Mouse (Mus musculus) midbrain, embryonic 11.5 days (tissue): ENCODE results near the gene Coro2a. TPM values are rescaled to one million over a fixed set of nuclear protein-coding genes. Genes with fewer than 3 reads are reported as not detected.
A peak's percentile ranks its signal among the peaks of the same experiment; 100 is the strongest.
"Not testable (repeated sequence)": the region's sequence is repeated elsewhere in the genome, so short reads cannot be mapped to it uniquely, and the experiment has no call there.

ENCODE experiments used
- ATAC-seq: fragments of 200-750 bp; cut with Nextera tagmentation; 2 replicates; pipeline ENCODE4 v1.8.0; 2017; ENCODE audit warnings: moderate TSS enrichment, moderate library complexity; ENCODE audit not compliant: low FRiP score
- DNase-seq: peaks from one replicate; pipeline ENCODE4 v3.0.0; 2015; ENCODE audit warnings: low spot score; ENCODE audit errors: missing footprints
- H3K27ac ChIP-seq: fragments of 300-500 bp; sonication (generic); 2 replicates; pipeline ENCODE4 v1.5.1; 2014; ENCODE audit warnings: low read depth, low read length
- H3K27me3 ChIP-seq: fragments of 300-500 bp; sonication (generic); 2 replicates; pipeline ENCODE4 v1.6.1; 2014; ENCODE audit warnings: mild to moderate bottlenecking, low read length, moderate library complexity, mixed read lengths; ENCODE audit not compliant: control insufficient read depth, insufficient read depth
- H3K36me3 ChIP-seq: fragments of 300-500 bp; sonication (generic); 2 replicates; pipeline ENCODE4 v1.6.1; 2014; ENCODE audit warnings: mild to moderate bottlenecking, low read length, moderate library complexity, mixed read lengths; ENCODE audit not compliant: control insufficient read depth, insufficient read depth
- H3K4me1 ChIP-seq: fragments of 300-500 bp; sonication (generic); 2 replicates; pipeline ENCODE4 v1.6.1; 2014; ENCODE audit warnings: low read length; ENCODE audit not compliant: control insufficient read depth, insufficient read depth
- H3K4me2 ChIP-seq: fragments of 300-500 bp; sonication (generic); 2 replicates; pipeline ENCODE4 v1.6.1; 2014; ENCODE audit warnings: mild to moderate bottlenecking, moderate library complexity
- H3K4me3 ChIP-seq: fragments of 300-500 bp; sonication (generic); 2 replicates; pipeline ENCODE4 v1.5.1; 2014; ENCODE audit warnings: low read depth, low read length
- H3K9ac ChIP-seq: fragments of 300-500 bp; sonication (generic); 2 replicates; pipeline ENCODE4 v1.6.1; 2014; ENCODE audit warnings: low read length
- H3K9me3 ChIP-seq: fragments of 300-500 bp; sonication (generic); 2 replicates; pipeline ENCODE4 v1.6.1; 2016; ENCODE audit warnings: low read length; ENCODE audit not compliant: control insufficient read depth
- WGBS: fragments of 180-500 bp; shearing (Covaris S2); extraction: QIAGEN DNeasy Blood & Tissue Kit; methylation state at CpG from one replicate; pipeline ENCODE4 v1.1.7; 2014; 5-methylcytosine and 5-hydroxymethylcytosine counted together
- polyA plus RNA-seq: library from polyadenylated mRNA; unstranded; fragments of >200 nt; fragmentation: Nextera tagmentation; extraction: Ambion mirVana; gene quantifications from 2 replicates; pipeline ENCODE4 v1.2.1, GENCODE M21; 2014

Coro2a gene
- polyA plus RNA-seq, 1 experiment from 2014 or later = 2.2 TPM

DNA sequence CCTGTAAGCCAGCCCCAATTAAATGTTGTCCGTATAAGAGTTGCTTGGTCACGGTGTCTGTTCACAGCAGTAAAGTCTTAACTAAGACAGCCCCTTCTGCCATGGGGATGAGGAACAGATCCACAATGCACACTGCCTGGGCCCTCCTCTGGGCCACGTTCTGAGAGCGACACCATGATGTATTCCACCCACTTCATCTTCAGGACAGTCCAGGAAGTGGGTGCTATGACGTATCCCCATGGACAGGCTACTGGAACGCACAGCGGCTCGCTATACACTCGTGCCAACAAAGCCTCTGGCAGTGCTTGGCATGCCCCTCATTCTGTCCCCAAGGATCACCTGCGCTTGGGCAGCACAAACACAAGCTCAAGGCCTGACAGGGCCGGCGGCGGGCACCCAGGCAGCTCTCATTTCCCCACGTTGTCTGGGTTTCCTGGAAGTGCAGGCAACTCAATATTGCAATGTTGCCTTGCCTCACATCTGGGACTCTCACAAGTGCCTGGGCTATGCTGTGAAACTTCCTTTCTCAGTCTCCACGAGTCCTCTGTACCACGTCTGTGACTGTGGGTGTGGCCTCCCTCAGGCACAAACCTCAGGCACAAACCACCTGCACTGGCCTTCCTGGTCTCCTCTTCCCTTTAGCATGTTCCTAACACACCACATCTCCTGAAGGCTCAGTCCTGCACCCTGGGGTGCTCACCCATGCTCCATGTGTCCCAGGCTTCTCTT is 33.9 kb upstream of the Coro2a start:
- Histone ChIP-seq H3K4me1 (no peaks in the 10 kb centered on the region), H3K4me2 (no peak overlapping the region), H3K27ac (no peak overlapping the region), H3K36me3 (no peaks in the 10 kb centered on the region), H3K4me3 (no peak overlapping the region), H3K9ac (no peak overlapping the region), H3K9me3 (no peaks in the 10 kb centered on the region), H3K27me3 (no peaks in the 10 kb centered on the region)
- no peak for ATAC-seq
- peak; percentile 8 for DNase-seq
- 90% methylated on average over 16 of the region's 16 CpGs for WGBS

DNA sequence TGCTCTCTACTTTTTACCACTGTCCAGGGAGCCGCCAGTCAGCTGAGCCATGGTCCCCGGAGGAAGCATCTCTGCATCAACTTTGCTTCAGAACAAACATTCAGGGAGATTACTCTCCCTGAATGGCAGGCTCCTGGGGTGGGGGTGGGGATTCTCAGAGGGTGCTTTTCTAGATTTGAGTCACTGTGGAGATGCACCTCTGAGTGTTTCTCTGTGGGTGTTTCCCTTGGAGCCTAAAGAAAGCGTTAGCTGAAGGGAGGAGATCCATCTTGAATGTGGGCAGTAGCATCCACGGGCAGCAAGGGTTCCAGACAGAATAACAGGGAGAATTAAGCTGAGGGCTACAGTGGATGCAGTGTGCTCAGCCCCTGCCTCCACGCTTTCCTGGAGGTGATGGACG is 32.9 kb upstream of the Coro2a start:
- H3K4me2 ChIP-seq = no peak overlapping the region
- no peak overlapping the region for H3K4me3 ChIP-seq
- WGBS = 64% methylated on average over 6 of the region's 6 CpGs
- H3K27ac ChIP-seq = no peak overlapping the region
- no peaks in the 10 kb centered on the region for H3K9me3 ChIP-seq
- no peaks in the 10 kb centered on the region for H3K4me1 ChIP-seq
- DNase-seq (peak; percentile 47), ATAC-seq (no peak)
- no peak overlapping the region for H3K9ac ChIP-seq
- no peaks in the 10 kb centered on the region for H3K27me3 ChIP-seq
- H3K36me3 ChIP-seq = no peaks in the 10 kb centered on the region

DNA sequence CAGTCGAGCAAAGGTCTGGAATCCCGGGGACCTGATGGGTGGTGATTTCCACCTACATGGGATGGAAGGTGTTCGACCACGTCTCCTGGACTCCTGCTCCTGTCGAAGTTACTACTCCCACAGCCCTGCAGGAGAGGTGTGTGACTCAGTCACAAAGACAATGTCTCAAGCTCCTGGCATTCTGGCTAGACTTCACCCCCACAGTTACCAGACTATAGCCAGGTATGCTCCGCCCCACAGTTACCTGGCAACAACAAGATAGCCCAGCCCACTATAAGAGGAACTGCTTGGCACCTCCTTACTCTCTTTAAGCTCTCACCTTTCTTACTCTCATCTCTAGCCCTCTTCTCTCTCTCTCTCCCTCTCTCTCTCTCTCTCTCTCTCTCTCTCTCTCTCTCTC is 31.6 kb upstream of the Coro2a start:
- not testable (repeated sequence) for H3K4me2 ChIP-seq, DNase-seq, H3K36me3 ChIP-seq, ATAC-seq, H3K4me3 ChIP-seq, H3K9me3 ChIP-seq, H3K4me1 ChIP-seq, H3K27ac ChIP-seq, H3K9ac ChIP-seq, H3K27me3 ChIP-seq
- WGBS = 76% methylated on average over 6 of the region's 6 CpGs

DNA sequence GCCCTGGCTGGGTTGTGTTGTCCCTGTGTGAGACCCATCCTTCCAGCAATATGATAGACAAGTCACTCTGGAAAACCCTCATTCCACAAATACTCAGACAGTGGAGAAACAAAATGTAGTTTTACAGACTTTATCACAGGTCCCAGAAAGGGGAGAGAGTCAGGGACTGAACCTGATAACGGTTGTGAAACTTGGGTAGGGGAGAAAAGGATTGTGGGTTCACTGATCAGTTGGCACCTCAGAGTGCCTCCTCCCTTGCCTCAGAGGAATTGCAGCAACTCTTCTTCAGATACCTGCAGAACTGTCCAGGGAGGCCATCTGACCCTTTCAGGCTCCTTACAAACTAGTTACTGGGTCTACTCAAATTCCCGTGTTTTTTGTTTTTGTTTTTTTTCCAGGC is 30.5 kb upstream of the Coro2a start:
- ATAC-seq = no peak
- Histone ChIP-seq H3K9me3 (no peaks in the 10 kb centered on the region), H3K4me1 (no peaks in the 10 kb centered on the region), H3K27me3 (no peaks in the 10 kb centered on the region), H3K36me3 (no peaks in the 10 kb centered on the region), H3K27ac (no peak overlapping the region), H3K4me2 (no peak overlapping the region), H3K9ac (no peak overlapping the region), H3K4me3 (no peak overlapping the region)
- 77% methylated on average over 2 of the region's 2 CpGs for WGBS
- peak; percentile 76 for DNase-seq

DNA sequence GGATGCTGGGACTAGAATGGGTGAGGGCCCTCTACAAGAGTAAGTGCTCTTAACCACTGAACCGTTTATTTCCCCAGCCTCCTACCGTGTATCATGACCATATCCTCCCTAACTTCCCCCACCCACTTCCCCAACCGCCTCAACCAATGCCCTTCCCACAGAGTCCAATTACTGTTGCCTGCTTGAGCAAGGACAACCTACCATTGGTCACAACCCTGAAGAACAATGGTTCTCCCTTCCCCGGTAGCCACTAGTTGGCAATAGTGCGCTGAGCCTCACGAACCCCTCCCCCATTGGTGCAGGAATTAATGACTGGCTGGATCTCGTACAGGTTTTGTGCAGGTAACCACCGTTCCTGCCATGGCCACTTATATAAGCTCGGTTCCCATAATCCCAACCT is 28.4 kb upstream of the Coro2a start:
- Histone ChIP-seq H3K36me3 (no peaks in the 10 kb centered on the region), H3K4me1 (no peaks in the 10 kb centered on the region), H3K27me3 (no peaks in the 10 kb centered on the region), H3K9me3 (no peaks in the 10 kb centered on the region), H3K9ac (no peak overlapping the region), H3K27ac (no peak overlapping the region), H3K4me2 (no peak overlapping the region), H3K4me3 (no peak overlapping the region)
- WGBS = 61% methylated on average over 9 of the region's 9 CpGs
- ATAC-seq (no peak), DNase-seq (peak; percentile 80)

DNA sequence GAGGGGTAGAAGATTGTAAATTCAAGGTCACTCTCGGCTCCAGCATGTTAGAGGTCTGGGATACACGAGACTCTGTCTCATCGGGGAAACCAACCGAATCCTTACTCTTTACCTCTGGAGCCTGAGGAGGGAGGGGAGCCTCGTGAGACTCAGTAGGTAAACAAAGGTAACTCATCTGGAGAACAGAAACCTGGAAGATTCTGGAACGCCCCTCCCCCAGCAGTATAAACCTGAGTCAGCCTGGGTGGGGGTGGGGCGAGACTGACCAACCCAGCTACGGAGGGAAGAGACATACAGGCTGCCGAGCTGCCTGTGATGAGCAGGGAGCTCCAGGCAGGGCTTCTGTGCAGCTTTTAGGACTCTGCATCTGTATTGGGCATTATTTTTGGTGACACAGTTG is 26.9 kb upstream of the Coro2a start:
- Histone ChIP-seq H3K36me3 (no peaks in the 10 kb centered on the region), H3K4me1 (no peaks in the 10 kb centered on the region), H3K9ac (no peak overlapping the region), H3K9me3 (no peaks in the 10 kb centered on the region), H3K27ac (no peak overlapping the region), H3K27me3 (no peaks in the 10 kb centered on the region), H3K4me2 (no peak overlapping the region), H3K4me3 (no peak overlapping the region)
- 50% methylated on average over 9 of the region's 9 CpGs for WGBS
- no peak for ATAC-seq
- no peak for DNase-seq

DNA sequence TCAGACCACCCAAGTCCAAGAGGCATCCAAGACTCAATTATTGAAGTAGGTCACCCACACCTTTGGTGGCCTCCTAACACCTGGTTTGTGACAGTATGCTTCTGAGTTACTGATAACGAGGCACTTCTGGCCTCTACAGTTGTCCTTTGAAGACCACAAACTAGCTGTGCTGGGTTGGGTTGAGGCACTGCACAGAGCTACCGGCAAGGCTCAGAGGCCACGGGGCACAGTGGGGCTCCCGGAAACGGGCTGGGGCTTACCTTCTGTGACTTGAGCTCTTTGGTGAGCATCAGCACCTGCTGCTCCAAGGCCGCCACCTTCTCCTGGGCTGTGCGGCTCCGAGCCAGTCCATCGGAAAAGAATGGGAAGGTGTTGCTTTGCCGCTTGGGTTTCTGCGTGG is 26.1 kb upstream of the Coro2a start:
- no peaks in the 10 kb centered on the region for H3K27me3 ChIP-seq
- DNase-seq (peak; percentile 68), ATAC-seq (no peak)
- H3K36me3 ChIP-seq = no peaks in the 10 kb centered on the region
- no peak overlapping the region for H3K4me3 ChIP-seq
- 79% methylated on average over 11 of the region's 11 CpGs for WGBS
- no peak overlapping the region for H3K9ac ChIP-seq
- no peaks in the 10 kb centered on the region for H3K9me3 ChIP-seq
- no peak overlapping the region for H3K4me2 ChIP-seq
- no peaks in the 10 kb centered on the region for H3K4me1 ChIP-seq
- no peak overlapping the region for H3K27ac ChIP-seq

DNA sequence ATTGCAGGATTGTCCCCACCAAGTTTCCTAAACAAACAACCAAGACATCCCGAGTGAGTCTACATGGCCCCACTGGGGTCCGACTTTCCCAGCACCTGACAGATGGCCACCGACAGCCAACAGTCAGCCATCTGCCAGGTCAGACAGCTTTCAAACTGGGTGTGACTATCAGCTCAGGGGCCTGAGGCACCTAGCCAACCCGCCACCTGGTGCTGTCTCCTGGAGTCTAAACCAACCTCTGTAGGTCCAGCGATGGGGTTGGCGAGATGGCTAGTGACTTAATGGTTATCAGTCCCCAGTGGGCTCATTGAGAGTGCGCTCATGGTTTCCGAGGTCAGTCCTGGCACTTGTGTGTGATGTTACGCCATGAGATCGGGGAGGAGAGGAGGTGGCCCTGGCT is 23.1 kb upstream of the Coro2a start:
- Histone ChIP-seq H3K9ac (no peak overlapping the region), H3K27ac (no peak overlapping the region), H3K4me1 (peaks cover 2% of the 10 kb centered on the region), H3K9me3 (no peaks in the 10 kb centered on the region), H3K36me3 (no peaks in the 10 kb centered on the region), H3K4me3 (no peak overlapping the region), H3K4me2 (no peak overlapping the region), H3K27me3 (no peaks in the 10 kb centered on the region; the same call in 1 of the 2 replicates)
- ATAC-seq (no peak), DNase-seq (peak; percentile 2)
- WGBS = 84% methylated on average over 10 of the region's 10 CpGs

DNA sequence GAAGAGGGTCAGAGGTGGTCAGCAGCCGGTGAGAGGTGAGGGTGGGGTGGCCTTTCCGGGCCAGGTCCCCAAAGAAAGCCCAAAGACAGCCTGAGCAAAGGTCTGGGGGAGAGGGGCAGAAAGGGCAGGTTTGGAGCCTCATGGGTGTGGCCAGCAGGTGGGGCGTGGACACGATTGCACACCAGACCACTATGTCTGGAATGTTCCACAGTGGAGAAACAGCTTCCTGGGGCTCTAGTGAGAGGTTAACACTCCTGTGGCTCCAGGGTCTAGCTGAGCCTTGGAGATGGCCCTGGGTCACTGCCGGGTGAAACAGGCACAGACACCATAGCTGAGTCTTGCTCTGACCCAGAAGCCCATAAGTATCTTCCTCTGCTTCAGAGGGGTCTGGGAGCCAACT is 21.0 kb upstream of the Coro2a start:
- H3K4me1 ChIP-seq = peaks cover 5% of the 10 kb centered on the region
- no peak for ATAC-seq
- no peaks in the 10 kb centered on the region; the same call in 1 of the 2 replicates for H3K27me3 ChIP-seq
- no peak overlapping the region for H3K27ac ChIP-seq
- no peak overlapping the region for H3K9ac ChIP-seq
- no peaks in the 10 kb centered on the region for H3K9me3 ChIP-seq
- no peak overlapping the region for H3K4me3 ChIP-seq
- no peaks in the 10 kb centered on the region for H3K36me3 ChIP-seq
- H3K4me2 ChIP-seq = no peak overlapping the region
- WGBS = 81% methylated on average over 5 of the region's 5 CpGs
- peak; percentile 28 for DNase-seq
